Mouse (Mus musculus) layer of hippocampus, adult 8-10 months (tissue): Measurements from ENCODE around the gene 0610009B22Rik. TPM values are rescaled to one million over a fixed set of nuclear protein-coding genes. Genes with fewer than 3 reads are reported as not detected.

Experiments used
- DNase-seq, 2 experiments: peaks; one replicate each; pipeline ENCODE4 v3.0.0; 2022; ENCODE audit warnings: low spot score in 2 of 2
- total RNA-seq, 4 experiments: library from RNA; stranded (reverse); gene quantifications; 2 replicates each; pipeline ENCODE4 v1.2.4; 2022

The 0610009B22Rik gene
- total RNA-seq, 4 experiments from 2014 or later: 32.5 to 42.6 (median 34.8) TPM

GRCm38 (mm10) chr11:51661867-51662365 is 26.8 kb downstream of the 0610009B22Rik start:
- DNase-seq: no peak

GRCm38 (mm10) chr11:51658705-51659104 is 30.0 kb downstream of the 0610009B22Rik start:
- DNase-seq: no peak

GRCm38 (mm10) chr11:51658291-51658690 is 30.4 kb downstream of the 0610009B22Rik start:
- no peak for DNase-seq

DNA sequence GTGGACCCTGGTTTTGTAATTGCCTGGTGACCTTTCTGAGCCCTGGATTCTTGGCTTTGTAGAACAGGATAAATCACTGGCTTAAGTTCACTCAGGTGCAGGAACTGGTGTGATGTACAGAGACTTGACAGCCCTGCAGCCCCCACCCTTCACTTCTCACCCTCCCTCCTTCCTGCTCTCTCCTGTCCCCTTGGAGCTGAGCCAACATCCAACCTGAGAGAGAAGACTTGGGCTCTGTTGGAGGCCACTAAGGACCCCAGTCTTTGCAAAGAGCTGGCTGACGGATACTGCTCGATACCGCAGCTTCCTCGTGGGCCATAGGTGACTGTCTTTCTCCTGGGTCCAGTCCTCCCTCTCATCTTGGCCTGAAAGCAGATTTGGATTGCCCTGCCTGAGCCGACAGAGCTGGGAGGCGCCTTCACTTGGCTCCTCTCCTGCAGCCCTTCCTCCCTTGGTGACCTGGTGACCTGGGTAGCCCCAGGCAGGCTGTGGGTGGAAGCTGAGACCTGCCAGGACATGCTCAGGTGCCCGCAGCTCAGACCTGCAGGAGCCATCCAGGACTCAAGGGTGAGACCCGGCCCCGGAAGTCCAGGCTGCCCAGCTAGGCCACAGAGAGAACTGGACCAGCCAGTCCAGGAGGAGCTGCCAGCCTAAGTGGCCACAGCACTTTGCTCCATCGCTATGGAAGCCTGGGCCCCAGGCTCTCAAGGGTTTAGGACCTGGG is 31.7 kb downstream of the 0610009B22Rik start:
- no peak for DNase-seq

GRCm38 (mm10) chr11:51654891-51655290 is 33.8 kb downstream of the 0610009B22Rik start:
- DNase-seq: no peak

GRCm38 (mm10) chr11:51653736-51654135 is 34.9 kb downstream of the 0610009B22Rik start:
- DNase-seq: no peak

- DNase-seq: no peak
Measured at GRCm38 (mm10) chr11:51652889-51653418, 35.7 kb downstream of the 0610009B22Rik start.

DNA sequence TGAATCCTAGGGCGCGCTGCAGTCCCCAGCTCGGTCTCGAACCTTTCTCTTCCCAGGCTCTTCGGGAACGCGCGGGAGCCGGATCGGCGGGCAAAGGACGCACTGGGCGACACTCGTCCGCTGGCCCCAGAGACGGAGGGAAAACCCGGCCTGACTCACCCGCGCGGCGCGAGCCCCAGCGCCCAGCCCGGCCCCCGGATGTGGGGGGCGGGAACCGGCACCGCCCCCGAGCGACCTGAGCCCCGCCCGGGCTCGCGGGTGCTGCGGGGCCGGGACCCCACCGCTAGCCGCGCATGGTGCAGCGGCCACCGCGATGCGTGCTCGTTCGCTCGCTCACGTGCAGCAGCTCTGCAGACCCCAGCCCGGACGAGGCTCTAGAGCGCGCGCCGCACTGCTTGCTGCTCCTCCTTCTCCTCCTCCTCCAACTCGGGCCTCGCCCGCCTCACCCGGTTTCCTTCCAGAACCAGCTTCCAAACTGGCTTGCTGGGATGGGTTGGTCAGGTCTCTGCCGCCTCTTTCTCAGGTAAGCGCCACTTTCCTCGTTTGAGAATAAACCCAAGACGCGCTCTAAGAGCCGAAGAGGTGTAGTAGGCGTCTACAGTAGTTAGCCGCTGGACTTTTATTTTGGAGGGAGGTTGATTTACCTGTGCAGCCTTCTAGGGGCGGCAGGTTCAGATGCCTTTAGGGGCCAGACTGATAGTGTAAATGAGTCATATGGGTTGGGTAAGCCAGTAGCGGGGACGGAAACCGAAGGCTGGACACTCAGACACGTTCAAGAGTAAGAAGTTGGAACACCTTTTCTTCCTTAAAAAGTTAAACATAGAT is 37.8 kb downstream of the 0610009B22Rik start, which contains the start of the genes N4bp3 and D930048N14Rik:
N4bp3 (minus strand) TSS at position 152 of the 825 bp plus-strand sequence.
D930048N14Rik (plus strand) TSS at position 264 of the 825 bp plus-strand sequence.
- DNase-seq: no peak

DNA sequence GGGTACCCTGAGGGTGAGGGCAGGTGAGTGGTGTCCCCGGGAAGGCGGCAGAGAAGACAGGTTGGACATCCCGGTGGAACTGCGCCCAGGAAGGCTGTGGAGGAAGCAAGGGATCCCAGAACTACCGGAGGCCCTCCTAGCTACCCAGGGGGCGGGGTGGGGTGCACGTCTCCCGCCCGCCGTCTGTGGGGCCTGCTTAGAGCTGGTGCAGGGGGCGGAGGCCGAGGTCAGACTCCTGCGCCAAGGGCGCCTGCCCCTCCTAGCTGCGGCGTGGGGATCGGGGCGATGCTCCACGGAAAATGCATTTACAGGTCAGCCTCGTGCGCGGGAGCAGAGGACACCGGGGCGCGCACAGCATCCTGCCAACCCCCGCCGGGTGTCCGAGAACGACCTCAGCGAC is 38.4 kb downstream of the 0610009B22Rik start:
- DNase-seq: no peak

- DNase-seq: no peak
Measured at GRCm38 (mm10) chr11:51649889-51650199, 38.8 kb downstream of the 0610009B22Rik start.

GRCm38 (mm10) chr11:51649111-51649888 is 39.4 kb downstream of the 0610009B22Rik start:
- no peak for DNase-seq

GRCm38 (mm10) chr11:51648566-51648965 is 40.1 kb downstream of the 0610009B22Rik start:
- no peak for DNase-seq

DNA sequence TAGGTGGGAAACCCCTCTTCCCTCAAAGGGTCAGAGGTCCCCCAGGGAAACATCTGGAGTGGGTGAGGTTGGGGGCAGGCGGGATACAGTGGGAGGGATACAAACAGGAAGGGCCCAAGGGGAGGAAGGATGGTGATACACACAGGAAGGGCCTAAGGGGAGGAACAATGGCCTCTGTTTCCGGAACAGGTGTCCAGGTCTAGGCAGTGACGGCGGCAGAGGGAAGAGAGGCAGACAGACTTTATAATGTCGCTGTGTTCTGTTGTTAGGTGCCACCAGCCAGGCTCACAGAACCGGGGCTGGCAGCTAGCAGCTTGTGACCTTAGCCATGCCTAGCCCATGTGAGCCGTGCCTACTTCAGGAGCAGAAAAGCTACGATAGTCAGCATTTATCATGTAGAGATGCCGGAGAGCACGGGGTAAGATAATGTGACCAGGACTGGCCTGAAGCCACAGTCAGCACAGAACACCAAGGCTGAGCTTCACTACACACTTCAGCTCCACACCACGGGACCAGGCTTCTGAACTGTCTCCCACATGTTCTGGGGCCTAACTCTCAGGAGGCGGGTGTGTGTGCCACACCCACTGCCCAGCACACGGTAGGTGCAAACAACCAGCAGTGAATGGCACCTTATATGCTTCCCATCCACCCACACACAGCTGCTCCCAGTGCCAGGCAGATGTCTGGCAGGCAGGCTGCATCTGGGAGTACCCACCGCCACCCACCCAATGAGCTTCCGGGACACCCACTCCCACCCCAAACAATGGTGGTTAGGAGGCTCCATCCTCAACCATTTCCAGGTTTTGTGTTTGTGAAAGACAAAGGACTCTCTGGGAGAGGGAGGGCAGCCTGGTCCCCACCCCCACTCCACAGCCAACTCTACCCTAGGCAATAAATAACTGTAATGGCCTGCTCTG is 41.7 kb downstream of the 0610009B22Rik start:
- no peak for DNase-seq

DNA sequence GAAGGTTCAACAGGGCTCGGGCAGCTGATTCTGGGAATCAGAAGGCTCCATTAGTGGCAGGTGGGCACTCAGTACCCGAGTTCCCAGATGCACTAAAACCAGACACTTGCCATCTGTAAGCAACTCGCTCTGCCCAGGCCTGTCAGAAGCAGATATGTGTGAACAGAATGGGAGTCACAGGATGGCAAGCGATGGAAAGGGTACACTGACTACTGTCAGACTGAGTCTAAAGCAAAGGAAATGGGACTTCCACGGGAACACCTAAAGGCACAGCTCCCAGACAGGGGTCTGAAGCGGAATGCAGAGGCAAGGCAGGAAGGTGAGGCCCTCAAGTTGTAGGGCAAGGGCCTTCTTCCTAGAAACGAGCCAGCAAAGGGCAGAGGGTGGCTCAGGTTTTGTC is 42.4 kb downstream of the 0610009B22Rik start:
- DNase-seq: peak in 1 of 2 experiments; percentile 2

DNA sequence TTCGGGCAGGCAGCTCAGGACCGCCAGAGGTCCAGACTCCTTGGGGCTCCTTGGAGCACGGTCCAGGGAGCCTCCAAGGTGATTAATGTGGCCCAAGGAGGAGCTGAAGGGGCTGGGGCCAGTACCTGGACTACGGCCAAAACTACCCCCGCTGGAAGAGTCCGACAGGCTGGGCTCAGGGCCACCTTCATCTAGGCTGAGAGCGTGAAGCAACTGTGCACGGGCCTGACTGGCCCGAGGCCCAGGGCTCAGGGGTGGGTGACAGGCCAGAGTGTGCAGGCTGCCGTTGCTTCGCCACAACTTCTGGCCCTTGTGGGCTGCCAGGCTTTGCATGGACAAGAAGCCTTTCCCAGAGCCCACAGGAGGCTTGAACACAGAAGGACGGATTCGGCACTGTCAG is 43.4 kb downstream of the 0610009B22Rik start:
- no peak for DNase-seq

DNA sequence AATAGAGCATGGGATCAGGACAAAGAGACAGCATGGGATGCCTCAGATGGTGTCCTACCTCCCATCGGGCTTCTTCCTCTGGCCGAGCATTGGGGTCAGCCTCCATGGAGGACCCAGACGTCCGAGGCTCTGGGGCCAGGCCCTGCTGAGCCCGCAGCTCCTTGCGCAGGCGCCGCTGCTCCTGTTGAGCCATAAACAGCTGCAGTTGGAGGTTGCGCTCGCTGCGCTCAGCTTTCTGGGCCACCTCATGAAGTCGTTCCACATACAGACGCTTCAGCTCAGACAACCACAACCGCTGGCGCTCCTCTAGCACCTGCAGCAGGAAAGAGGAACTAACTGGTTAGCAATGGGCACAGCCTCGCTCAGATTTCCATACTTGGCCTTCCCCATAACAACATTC is 44.5 kb downstream of the 0610009B22Rik start:
- no peak for DNase-seq

- DNase-seq: no peak
Measured at GRCm38 (mm10) chr11:51643761-51644160, 44.9 kb downstream of the 0610009B22Rik start.

- no peak for DNase-seq
Measured at GRCm38 (mm10) chr11:51643202-51643601, 45.5 kb downstream of the 0610009B22Rik start.

- DNase-seq: no peak
Measured at GRCm38 (mm10) chr11:51640748-51641147, 47.9 kb downstream of the 0610009B22Rik start.

GRCm38 (mm10) chr11:51638497-51638896 is 50.2 kb downstream of the 0610009B22Rik start:
- no peak for DNase-seq
